Mouse (Mus musculus): Measurements from ENCODE around the gene Olfr1396. TPM values are rescaled to one million over a fixed set of nuclear protein-coding genes. Genes with fewer than 3 reads are reported as not detected.
"Not testable (repeated sequence)": the region's sequence is repeated elsewhere in the genome, so short reads cannot be mapped to it uniquely, and the experiment has no call there.

Gene Olfr1396
- polyA plus RNA-seq, 1 experiment from 2014 or later, result not detected

GRCm38 (mm10) chr11:49063713-49064469, 50.8 kb downstream of the Olfr1396 start, which contains the start of gene Tgtp2:
Gene Tgtp2, minus strand, starts transcription at chr11:49064206.
- not testable (repeated sequence) for H3K27me3 ChIP-seq (replicated peaks; ENCODE audit: control insufficient read depth, insufficient read depth, low read length); H3K9ac ChIP-seq (ENCODE audit: low read depth, low read length); H3K9me3 ChIP-seq (ENCODE audit: control insufficient read depth, low read length); ATAC-seq; H3K4me3 ChIP-seq (ENCODE audit: low read length); H3K27ac ChIP-seq (ENCODE audit: low read length); H3K4me2 ChIP-seq (ENCODE audit: low read depth, low read length); H3K36me3 ChIP-seq (ENCODE audit: control insufficient read depth, insufficient read depth, low read length); H3K4me1 ChIP-seq (ENCODE audit: control insufficient read depth, insufficient read depth, low read length)
- 79% methylated on average over 5 of the region's 5 CpGs for WGBS

- H3K9ac ChIP-seq (ENCODE audit: low read depth, low read length); ATAC-seq; H3K27me3 ChIP-seq (replicated peaks; ENCODE audit: control insufficient read depth, insufficient read depth, low read length); H3K27ac ChIP-seq (ENCODE audit: low read length); H3K36me3 ChIP-seq (ENCODE audit: control insufficient read depth, insufficient read depth, low read length); H3K9me3 ChIP-seq (ENCODE audit: control insufficient read depth, low read length); H3K4me1 ChIP-seq (ENCODE audit: control insufficient read depth, insufficient read depth, low read length); H3K4me2 ChIP-seq (ENCODE audit: low read depth, low read length); H3K4me3 ChIP-seq (ENCODE audit: low read length): not testable (repeated sequence)
- 55% methylated on average over 1 of the region's 2 CpGs for WGBS
Observed at GRCm38 (mm10) chr11:49061865-49062264, 52.8 kb downstream of the Olfr1396 start.

DNA sequence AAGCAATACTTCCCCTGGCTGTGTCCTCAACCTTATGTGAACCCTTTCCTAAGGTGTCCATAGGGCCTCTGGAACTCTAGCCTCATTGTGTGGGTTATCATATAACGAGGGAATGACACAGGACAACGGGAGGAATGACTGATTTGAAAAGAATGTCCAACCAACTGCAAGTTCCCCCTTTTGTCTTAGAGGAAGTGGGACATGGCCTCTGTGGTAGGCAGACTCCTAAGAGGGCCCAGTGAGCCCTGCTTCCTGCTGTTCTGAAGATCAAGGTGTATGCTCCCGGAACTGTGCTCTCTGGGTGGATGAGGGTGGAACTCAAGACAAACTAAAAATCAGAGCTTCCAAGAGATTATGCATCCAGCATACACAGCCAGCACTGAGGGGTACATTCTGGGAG, 54.6 kb downstream of the Olfr1396 start:
- not testable (repeated sequence) for H3K9ac ChIP-seq (ENCODE audit: low read depth, low read length); H3K4me2 ChIP-seq (ENCODE audit: low read depth, low read length); ATAC-seq; H3K36me3 ChIP-seq (ENCODE audit: control insufficient read depth, insufficient read depth, low read length); H3K9me3 ChIP-seq (ENCODE audit: control insufficient read depth, low read length); H3K27me3 ChIP-seq (replicated peaks; ENCODE audit: control insufficient read depth, insufficient read depth, low read length); H3K27ac ChIP-seq (ENCODE audit: low read length); H3K4me1 ChIP-seq (ENCODE audit: control insufficient read depth, insufficient read depth, low read length); H3K4me3 ChIP-seq (ENCODE audit: low read length)
- 73% methylated on average over 2 of the region's 3 CpGs for WGBS

Other genes starting within 250 kb of the Olfr1396 start
- 15.6 and 15.8 TPM in 2 replicates for gene Irgm1, start 243.2 kb downstream of the Olfr1396 start, polyA plus RNA-seq (2015; fragmentation: Nextera tagmentation; extraction: Ambion mirVana)
- gene Gm5431, start 212.7 kb downstream of the Olfr1396 start, polyA plus RNA-seq (2015; fragmentation: Nextera tagmentation; extraction: Ambion mirVana), result 0.28 and 0.37 TPM in 2 replicates
- 3.5 and 4.6 TPM in 2 replicates for gene Psme2b, start 168.7 kb downstream of the Olfr1396 start, polyA plus RNA-seq (2015; fragmentation: Nextera tagmentation; extraction: Ambion mirVana)
- 0.10 TPM in 1 of 2 replicates, not detected in the other for gene Olfr56, start 136.0 kb downstream of the Olfr1396 start, polyA plus RNA-seq (2015; fragmentation: Nextera tagmentation; extraction: Ambion mirVana)
- gene 9930111J21Rik1, start 135.5 kb downstream of the Olfr1396 start, polyA plus RNA-seq (2015; fragmentation: Nextera tagmentation; extraction: Ambion mirVana), result 0.70 and 1.1 TPM in 2 replicates
- not detected in 2 replicates for gene Gm12185, start 122.6 kb downstream of the Olfr1396 start, polyA plus RNA-seq (2015; fragmentation: Nextera tagmentation; extraction: Ambion mirVana)
- 1.9 and 2.1 TPM in 2 replicates for gene Tgtp1, start 120.7 kb downstream of the Olfr1396 start, polyA plus RNA-seq (2015; fragmentation: Nextera tagmentation; extraction: Ambion mirVana)
- gene 9930111J21Rik2, start 63.6 kb downstream of the Olfr1396 start, polyA plus RNA-seq (2015; fragmentation: Nextera tagmentation; extraction: Ambion mirVana), result 0.65 and 0.87 TPM in 2 replicates
- 0.86 and 1.0 TPM in 2 replicates for gene Tgtp2, start 50.7 kb downstream of the Olfr1396 start, polyA plus RNA-seq (2015; fragmentation: Nextera tagmentation; extraction: Ambion mirVana)
- 3.2 and 3.6 TPM in 2 replicates for gene Ifi47, start 38.3 kb downstream of the Olfr1396 start, polyA plus RNA-seq (2015; fragmentation: Nextera tagmentation; extraction: Ambion mirVana)
- not detected in 2 replicates for gene Olfr1395, start 27.4 kb upstream of the Olfr1396 start, polyA plus RNA-seq (2015; fragmentation: Nextera tagmentation; extraction: Ambion mirVana)
- gene Olfr1394, start 39.5 kb upstream of the Olfr1396 start, polyA plus RNA-seq (2015; fragmentation: Nextera tagmentation; extraction: Ambion mirVana), result not detected in 2 replicates
- 1.6 TPM in 2 replicates for gene Btnl9, start 72.3 kb upstream of the Olfr1396 start, polyA plus RNA-seq (2015; fragmentation: Nextera tagmentation; extraction: Ambion mirVana)
- gene Zfp62, start 88.4 kb upstream of the Olfr1396 start, polyA plus RNA-seq (2015; fragmentation: Nextera tagmentation; extraction: Ambion mirVana), result 20.7 and 23.1 TPM in 2 replicates
- gene Mgat1, start 129.3 kb upstream of the Olfr1396 start, polyA plus RNA-seq (2015; fragmentation: Nextera tagmentation; extraction: Ambion mirVana), result 62.4 and 65.8 TPM in 2 replicates
- 0.13 TPM in 1 of 2 replicates, not detected in the other for gene Olfr1393, start 163.4 kb upstream of the Olfr1396 start, polyA plus RNA-seq (2015; fragmentation: Nextera tagmentation; extraction: Ambion mirVana)
- gene Olfr1392, start 170.4 kb upstream of the Olfr1396 start, polyA plus RNA-seq (2015; fragmentation: Nextera tagmentation; extraction: Ambion mirVana), result not detected in 2 replicates
- gene Olfr10, start 189.9 kb upstream of the Olfr1396 start, polyA plus RNA-seq (2015; fragmentation: Nextera tagmentation; extraction: Ambion mirVana), result not detected in 2 replicates
- not detected in 2 replicates for gene Olfr1391, start 207.9 kb upstream of the Olfr1396 start, polyA plus RNA-seq (2015; fragmentation: Nextera tagmentation; extraction: Ambion mirVana)
- not detected in 2 replicates for gene Olfr1390, start 220.3 kb upstream of the Olfr1396 start, polyA plus RNA-seq (2015; fragmentation: Nextera tagmentation; extraction: Ambion mirVana)

Measured in intestine, embryonic 16.5 days (tissue).